Mouse (Mus musculus) neural tube, embryonic 11.5 days (tissue): ENCODE measurements around the gene Dtwd1. TPM values are rescaled to one million over a fixed set of nuclear protein-coding genes. Genes with fewer than 3 reads are reported as not detected.
"Not testable (repeated sequence)": the region's sequence is repeated elsewhere in the genome, so short reads cannot be mapped to it uniquely, and the experiment has no call there.

Experiments used
- ATAC-seq: fragments of 200-750 bp; cut with Nextera tagmentation; 2 replicates; pipeline ENCODE4 v1.8.0; 2017; ENCODE audit warnings: moderate number of reproducible peaks, mild to moderate bottlenecking, moderate TSS enrichment, moderate library complexity; ENCODE audit not compliant: insufficient read depth, low FRiP score, low TSS enrichment
- DNase-seq: peaks from one replicate; pipeline ENCODE4 v3.0.0-alpha.2; 2015; ENCODE audit warnings: low spot score
- H3K27ac ChIP-seq: fragments of 300-500 bp; sonication (generic); 2 replicates; pipeline ENCODE4 v1.5.1; 2014; ENCODE audit warnings: low read depth, mild to moderate bottlenecking, low read length
- H3K27me3 ChIP-seq: fragments of 300-500 bp; sonication (generic); 2 replicates; pipeline ENCODE4 v1.6.1; 2014; ENCODE audit warnings: mild to moderate bottlenecking, low read length, mixed read lengths; ENCODE audit not compliant: control insufficient read depth, insufficient read depth
- H3K36me3 ChIP-seq: fragments of 300-500 bp; sonication (generic); 2 replicates; pipeline ENCODE4 v1.6.1; 2014; ENCODE audit warnings: mild to moderate bottlenecking, low read length, moderate library complexity, mixed read lengths; ENCODE audit not compliant: control insufficient read depth, insufficient read depth
- H3K4me1 ChIP-seq: fragments of 300-500 bp; sonication (generic); 2 replicates; pipeline ENCODE4 v1.6.1; 2014; ENCODE audit warnings: low read length, mixed read lengths; ENCODE audit not compliant: control insufficient read depth, insufficient read depth
- H3K4me2 ChIP-seq: fragments of 300-500 bp; sonication (generic); 2 replicates; pipeline ENCODE4 v1.6.1; 2014; ENCODE audit warnings: low read depth, mild to moderate bottlenecking, moderate library complexity
- H3K4me3 ChIP-seq: fragments of 300-500 bp; sonication (generic); 2 replicates; pipeline ENCODE4 v1.5.1; 2014; ENCODE audit warnings: low read depth, low read length
- H3K9ac ChIP-seq: fragments of 300-500 bp; sonication (generic); 2 replicates; pipeline ENCODE4 v1.6.1; 2014; ENCODE audit warnings: mild to moderate bottlenecking, low read length
- H3K9me3 ChIP-seq: fragments of 300-500 bp; sonication (generic); 2 replicates; pipeline ENCODE4 v1.6.1; 2016; ENCODE audit warnings: low read length; ENCODE audit not compliant: control insufficient read depth
- WGBS: fragments of 180-500 bp; shearing (Covaris S2); extraction: QIAGEN DNeasy Blood & Tissue Kit; methylation state at CpG from one replicate; pipeline ENCODE4 v1.1.7; 2014; 5-methylcytosine and 5-hydroxymethylcytosine counted together
- polyA plus RNA-seq: library from polyadenylated mRNA; unstranded; fragments of >200 nt; fragmentation: Nextera tagmentation; extraction: Ambion mirVana; gene quantifications from 2 replicates; pipeline ENCODE4 v1.2.1, GENCODE M21; 2014

Dtwd1 gene
- polyA plus RNA-seq, 1 experiment from 2014 or later, result 21.9 TPM

DNA sequence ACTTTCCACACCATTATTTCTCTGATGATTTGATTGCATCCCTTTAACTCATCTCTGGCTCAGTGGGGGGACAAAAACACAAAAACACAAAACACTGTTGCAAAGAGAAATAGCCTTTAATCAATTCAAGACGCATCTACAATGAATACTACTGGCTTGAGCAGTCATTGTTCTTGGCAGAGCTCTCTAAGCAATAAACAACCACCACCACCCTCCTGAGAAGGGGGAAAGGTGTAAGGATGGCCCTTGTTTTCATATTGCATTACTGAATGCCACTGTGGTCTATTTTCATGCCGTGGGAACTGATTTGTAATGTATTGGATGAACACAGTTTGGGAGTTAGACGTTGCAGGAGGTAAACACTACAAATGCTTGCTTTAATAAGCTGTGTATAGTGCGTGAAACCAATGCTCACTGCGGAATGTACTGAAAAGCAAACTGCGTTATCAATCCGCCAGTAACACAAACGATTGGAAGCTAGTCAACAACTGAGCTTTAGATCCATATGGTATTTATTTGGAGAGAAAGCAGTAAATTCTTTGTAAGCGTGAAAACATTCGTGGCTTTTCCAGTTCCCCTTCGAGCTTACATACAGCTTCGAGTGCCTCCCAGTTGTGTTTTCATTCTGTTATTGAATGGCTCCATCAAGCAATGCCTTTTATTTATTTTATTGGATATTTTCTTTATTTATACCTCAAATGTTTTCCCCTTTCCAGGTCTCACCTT, 43.9 kb downstream of the Dtwd1 start:
- no peak for ATAC-seq
- DNase-seq, result no peak
- Histone ChIP-seq H3K27ac (no peak overlapping the region), H3K9me3 (no peaks in the 10 kb centered on the region), H3K27me3 (no peaks in the 10 kb centered on the region), H3K4me2 (no peak overlapping the region), H3K4me3 (no peak overlapping the region), H3K36me3 (no peaks in the 10 kb centered on the region), H3K9ac (no peak overlapping the region), H3K4me1 (no peaks in the 10 kb centered on the region)
- WGBS, result 72% methylated on average over 12 of the region's 12 CpGs

DNA sequence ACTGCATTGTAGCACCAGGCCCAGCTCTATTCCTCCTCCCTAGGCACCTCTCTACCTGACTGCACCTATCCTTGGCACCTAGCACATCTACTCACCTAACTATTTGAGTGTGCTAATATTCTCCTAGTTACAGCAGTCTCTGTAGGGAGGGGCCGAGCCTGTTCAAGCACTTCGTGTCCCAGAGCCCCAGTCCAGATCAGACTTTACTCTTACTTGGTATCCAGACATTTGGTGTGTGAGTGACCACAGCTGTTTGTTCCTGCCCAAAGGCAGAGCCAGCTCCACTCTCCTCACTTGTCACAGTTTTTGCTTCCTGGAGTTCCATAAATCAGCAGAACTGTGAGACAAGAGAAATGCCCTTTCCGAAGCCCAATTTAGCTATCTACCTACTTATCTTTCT, 47.0 kb downstream of the Dtwd1 start:
- no peak overlapping the region for H3K4me3 ChIP-seq
- DNase-seq (no peak), ATAC-seq (no peak)
- H3K4me2 ChIP-seq, result no peak overlapping the region
- H3K9me3 ChIP-seq, result no peaks in the 10 kb centered on the region
- H3K36me3 ChIP-seq, result no peaks in the 10 kb centered on the region
- H3K27ac ChIP-seq, result no peak overlapping the region
- H3K27me3 ChIP-seq, result no peaks in the 10 kb centered on the region
- 94% methylated on average over 3 of the region's 3 CpGs for WGBS
- no peaks in the 10 kb centered on the region for H3K4me1 ChIP-seq
- H3K9ac ChIP-seq, result no peak overlapping the region

DNA sequence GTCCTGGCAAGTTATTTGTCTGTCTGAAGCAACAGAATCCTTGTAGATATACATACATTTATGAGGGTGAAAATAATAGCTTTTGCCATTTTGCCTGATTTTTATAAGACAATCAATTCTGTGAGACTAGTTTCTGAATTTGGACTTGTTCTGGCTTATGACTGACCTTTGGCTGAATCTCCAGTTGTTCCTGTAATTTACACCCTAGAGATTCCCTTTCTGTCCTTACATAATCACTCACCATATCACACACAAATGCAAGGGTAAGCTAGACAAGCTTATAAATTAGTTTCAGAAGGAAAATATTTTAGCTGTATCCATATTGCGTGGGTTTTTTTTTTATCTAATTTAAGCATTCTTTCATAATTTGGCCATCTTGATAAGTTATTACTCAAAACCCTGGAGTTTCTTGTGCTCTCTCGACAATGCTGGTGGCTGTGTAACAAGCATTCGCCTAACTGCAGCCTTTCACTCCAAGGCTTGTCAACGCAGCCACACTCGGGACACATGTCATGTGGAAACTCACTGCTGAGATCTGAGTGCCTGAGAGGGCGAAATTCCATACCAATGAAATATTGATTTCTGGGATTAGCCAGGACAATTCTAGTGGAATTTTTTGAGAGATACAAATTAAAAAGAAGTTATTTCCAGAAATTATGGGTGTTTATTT, 59.2 kb downstream of the Dtwd1 start:
- Histone ChIP-seq H3K9ac (no peak overlapping the region), H3K27ac (no peak overlapping the region), H3K9me3 (no peaks in the 10 kb centered on the region), H3K36me3 (no peaks in the 10 kb centered on the region), H3K27me3 (no peaks in the 10 kb centered on the region), H3K4me3 (no peak overlapping the region), H3K4me2 (no peak overlapping the region), H3K4me1 (no peaks in the 10 kb centered on the region)
- ATAC-seq, result no peak
- DNase-seq, result no peak
- 92% methylated on average over 6 of the region's 6 CpGs for WGBS

DNA sequence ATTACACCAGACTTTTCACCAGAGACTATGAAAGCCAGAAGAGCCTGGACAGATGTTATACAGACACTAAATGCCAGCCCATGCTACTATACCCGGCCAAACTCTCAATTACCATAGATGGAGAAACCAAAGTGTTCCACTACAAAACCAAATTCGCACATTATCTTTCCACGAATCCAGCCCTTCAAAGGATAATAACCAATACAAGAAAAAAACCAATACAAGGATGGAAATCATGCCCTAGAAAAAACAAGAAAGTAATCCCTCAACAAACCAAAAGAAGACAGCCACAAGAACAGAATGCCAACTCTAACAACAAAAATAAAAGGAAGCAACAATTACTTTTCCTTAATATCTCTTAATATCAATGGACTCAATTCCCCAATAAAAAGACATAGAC, 62.9 kb downstream of the Dtwd1 start, which contains the start of gene Gm17555:
Gm17555 (plus strand) TSS at position 301 of the 400 bp plus-strand sequence.
- H3K27me3 ChIP-seq, H3K36me3 ChIP-seq, H3K9ac ChIP-seq, H3K9me3 ChIP-seq, H3K4me3 ChIP-seq, H3K4me2 ChIP-seq, ATAC-seq, DNase-seq, H3K27ac ChIP-seq, H3K4me1 ChIP-seq: not testable (repeated sequence)
- WGBS, result 92% methylated on average over 3 of the region's 3 CpGs

Other genes with a start within 250 kb of the Dtwd1 start
- gene Fgf7, start 117.5 kb upstream of the Dtwd1 start, polyA plus RNA-seq, result 0.50 and 0.99 TPM in 2 replicates
- not detected in 2 replicates for gene Fam227b, start 137 bp upstream of the Dtwd1 start, polyA plus RNA-seq
- not detected in 2 replicates for gene Gm17555, start 63.0 kb downstream of the Dtwd1 start, polyA plus RNA-seq